Mouse (Mus musculus) CH12.LX (cell line): ENCODE measurements around the gene Nudt15. TPM values are rescaled to one million over a fixed set of nuclear protein-coding genes. Genes with fewer than 3 reads are reported as not detected.

Experiments
- DNase-seq: peaks from one replicate; pipeline ENCODE4 v3.0.0-alpha.2; 2013; ENCODE audit errors: extremely low read depth
- H3K27ac ChIP-seq: 2 replicates; pipeline ENCODE4 v1.5.1; 2012; ENCODE audit warnings: low read depth, mild to moderate bottlenecking, control low read depth, moderate library complexity; ENCODE audit not compliant: insufficient read depth
- H3K27me3 ChIP-seq: replicated peaks from 2 replicates; pipeline ENCODE3; 2012; ENCODE audit warnings: inconsistent platforms
- H3K36me3 ChIP-seq, 2 experiments: replicated peaks in 1 of 2; 2 replicates each; pipeline versions ENCODE3 to v1.6.1; 2012; ENCODE audit warnings: inconsistent platforms in 1 of 2, low read length in 1 of 2, mild to moderate bottlenecking in 1 of 2, mixed read lengths in 1 of 2, moderate library complexity in 1 of 2; ENCODE audit not compliant: control insufficient read depth in 1 of 2, insufficient read depth in 1 of 2
- H3K4me1 ChIP-seq, 2 experiments: 2 replicates each; pipeline ENCODE4 v1.6.1; 2012; ENCODE audit warnings: inconsistent platforms in 1 of 2, moderate library complexity in 1 of 2; ENCODE audit not compliant: insufficient read depth in 2 of 2, control insufficient read depth in 1 of 2
- H3K4me2 ChIP-seq: 2 replicates; pipeline ENCODE4 v1.6.1; 2012; ENCODE audit warnings: low read depth, mild to moderate bottlenecking, control low read depth; ENCODE audit not compliant: poor library complexity, insufficient read depth, severe bottlenecking
- H3K4me3 ChIP-seq, 3 experiments: fragments of 150-350 bp in 1 of 3; sonication (generic) in 1 of 3; replicated peaks in 1 of 3; 2 replicates each; pipeline versions ENCODE3 to v1.5.1; 2011 to 2012; ENCODE audit warnings: low read depth in 2 of 3, low read length in 2 of 3, mild to moderate bottlenecking in 2 of 3, moderate library complexity in 2 of 3, control low read depth in 1 of 3, improper control_type of control experiment in 1 of 3, inconsistent platforms in 1 of 3, mixed read lengths in 1 of 3; ENCODE audit not compliant: poor library complexity in 1 of 3
- H3K79me2 ChIP-seq: replicated peaks from 2 replicates; pipeline ENCODE4 v1.6.1; 2012; ENCODE audit warnings: mild to moderate bottlenecking, moderate library complexity; ENCODE audit not compliant: control insufficient read depth, poor library complexity, insufficient read depth, severe bottlenecking; ENCODE audit errors: extremely low read depth
- H3K9ac ChIP-seq: 2 replicates; pipeline ENCODE4 v1.6.1; 2012; ENCODE audit warnings: low read depth, mild to moderate bottlenecking, control low read depth, moderate library complexity; ENCODE audit not compliant: insufficient read depth
- H3K9me3 ChIP-seq: replicated peaks from 2 replicates; pipeline ENCODE3; 2012; ENCODE audit warnings: low read length, inconsistent platforms, mixed read lengths
- BHLHE40 ChIP-seq: IDR thresholded peaks from 2 replicates; pipeline ENCODE4 v1.6.1; 2011; ENCODE audit warnings: mild to moderate bottlenecking, low read depth, low read length, improper control_type of control experiment
- CHD1 ChIP-seq: IDR thresholded peaks from 2 replicates; pipeline ENCODE4 v1.6.1; 2012; ENCODE audit warnings: low read depth, low read length, improper control_type of control experiment, inconsistent platforms
- E2F4 ChIP-seq: IDR thresholded peaks from 2 replicates; pipeline ENCODE4 v1.6.1; 2011; ENCODE audit warnings: low read depth, low read length, improper control_type of control experiment; ENCODE audit not compliant: insufficient replicate concordance
- ELF1 ChIP-seq: IDR thresholded peaks from 2 replicates; pipeline ENCODE4 v1.6.1; 2014; ENCODE audit warnings: low read depth, mild to moderate bottlenecking, inconsistent platforms, low read length, improper control_type of control experiment
- EP300 ChIP-seq: IDR thresholded peaks from 2 replicates; pipeline ENCODE4 v1.6.1; 2011; ENCODE audit warnings: low read length, improper control_type of control experiment
- GABPA ChIP-seq: IDR thresholded peaks from 2 replicates; pipeline ENCODE4 v1.6.1; 2012; ENCODE audit warnings: low read depth, low read length, improper control_type of control experiment, inconsistent platforms; ENCODE audit not compliant: insufficient replicate concordance
- IRF4 ChIP-seq: IDR thresholded peaks from 2 replicates; pipeline ENCODE4 v1.6.1; 2014; ENCODE audit warnings: low read depth, mild to moderate bottlenecking, inconsistent platforms, low read length, improper control_type of control experiment
- JUN ChIP-seq: IDR thresholded peaks from 2 replicates; pipeline ENCODE4 v1.6.1; 2011; ENCODE audit warnings: low read depth, mild to moderate bottlenecking, low read length, improper control_type of control experiment, moderate library complexity; ENCODE audit not compliant: insufficient read depth
- MAFK ChIP-seq: IDR thresholded peaks from 2 replicates; pipeline ENCODE4 v1.6.1; 2011; ENCODE audit warnings: low read length, improper control_type of control experiment; ENCODE audit not compliant: insufficient replicate concordance
- MAX ChIP-seq: IDR thresholded peaks from 2 replicates; pipeline ENCODE4 v1.6.1; 2011; ENCODE audit warnings: low read length, improper control_type of control experiment
- MEF2A ChIP-seq: IDR thresholded peaks from 2 replicates; pipeline ENCODE4 v1.6.1; 2014; ENCODE audit warnings: low read depth, mild to moderate bottlenecking, inconsistent platforms, low read length, improper control_type of control experiment, borderline replicate concordance
- MXI1 ChIP-seq: IDR thresholded peaks from 2 replicates; pipeline ENCODE4 v1.6.1; 2011; ENCODE audit warnings: mild to moderate bottlenecking, low read depth, low read length, improper control_type of control experiment
- MYC ChIP-seq: IDR thresholded peaks from 2 replicates; pipeline ENCODE4 v1.6.1; 2011; ENCODE audit warnings: low read depth, mild to moderate bottlenecking, improper control_type of control experiment, low read length
- NRF1 ChIP-seq: IDR thresholded peaks from 2 replicates; pipeline ENCODE4 v1.6.1; 2014; ENCODE audit warnings: low read depth, mild to moderate bottlenecking, inconsistent platforms, low read length, improper control_type of control experiment, moderate library complexity
- POLR2A ChIP-seq: IDR thresholded peaks from 2 replicates; pipeline ENCODE4 v1.6.1; 2011; ENCODE audit warnings: low read depth, mild to moderate bottlenecking, improper control_type of control experiment, low read length
- POLR2AphosphoS2 ChIP-seq: IDR thresholded peaks from 2 replicates; pipeline ENCODE4 v1.6.1; 2011; ENCODE audit warnings: low read depth, low read length, improper control_type of control experiment
- RAD21 ChIP-seq: IDR thresholded peaks from 2 replicates; pipeline ENCODE4 v1.6.1; 2011; ENCODE audit warnings: low read depth, mild to moderate bottlenecking, low read length, improper control_type of control experiment, moderate library complexity
- SIN3A ChIP-seq: IDR thresholded peaks from 2 replicates; pipeline ENCODE4 v1.6.1; 2012; ENCODE audit warnings: low read length, improper control_type of control experiment, inconsistent platforms
- USF1 ChIP-seq: IDR thresholded peaks from 2 replicates; pipeline ENCODE4 v1.6.1; 2014; ENCODE audit warnings: low read depth, mild to moderate bottlenecking, inconsistent platforms, low read length, improper control_type of control experiment
- USF2 ChIP-seq: conservative IDR thresholded peaks from 2 replicates; pipeline ENCODE4 v1.6.1; 2011; ENCODE audit warnings: low read depth, low read length, improper control_type of control experiment
- ZC3H11A ChIP-seq: IDR thresholded peaks from 2 replicates; pipeline ENCODE4 v1.6.1; 2012; ENCODE audit warnings: low read depth, mild to moderate bottlenecking, inconsistent platforms, low read length, improper control_type of control experiment
- ZKSCAN1 ChIP-seq: IDR thresholded peaks from 2 replicates; pipeline ENCODE4 v1.6.1; 2012; ENCODE audit warnings: low read depth, inconsistent platforms, low read length, improper control_type of control experiment, borderline replicate concordance
- dilution Hi-C: fragments of 300-500 bp; cut with MboI; formaldehyde crosslinking; loops from 2 replicates; pipeline ENCODE4 v1.14.3; 2020; ENCODE audit warnings: low sequenced_read_pairs; ENCODE audit not compliant: extremely low pct_unique_long_range_greater_than_20kb, extremely low pct_ligation_motif_present
- in situ Hi-C: fragments of 300-500 bp; cut with MboI; formaldehyde crosslinking; loops from 3 replicates; pipeline ENCODE4 v1.14.3; 2019; ENCODE audit warnings: low sequenced_read_pairs, low pct_ligation_motif_present, low pct_unique_long_range_greater_than_20kb, mixed read lengths
- polyA plus RNA-seq: library from polyadenylated mRNA; unstranded; fragments of >175 nt; gene quantifications from 2 replicates; pipeline ENCODE4 v1.2.1, GENCODE M21; 2012; ENCODE audit warnings: low read depth; ENCODE audit not compliant: insufficient read length
- total RNA-seq, 2 experiments: library from RNA; depleted of rRNA; stranded (reverse); fragments of 300-350 nt in 1 of 2; fragments of >200 nt in 1 of 2; gene quantifications; 2 replicates each; pipeline ENCODE4 v1.2.3; 2012 to 2014

The Nudt15 gene
- total and polyA plus RNA-seq, 3 experiments, result 2.5 to 9.0 (median 6.8) TPM

DNA sequence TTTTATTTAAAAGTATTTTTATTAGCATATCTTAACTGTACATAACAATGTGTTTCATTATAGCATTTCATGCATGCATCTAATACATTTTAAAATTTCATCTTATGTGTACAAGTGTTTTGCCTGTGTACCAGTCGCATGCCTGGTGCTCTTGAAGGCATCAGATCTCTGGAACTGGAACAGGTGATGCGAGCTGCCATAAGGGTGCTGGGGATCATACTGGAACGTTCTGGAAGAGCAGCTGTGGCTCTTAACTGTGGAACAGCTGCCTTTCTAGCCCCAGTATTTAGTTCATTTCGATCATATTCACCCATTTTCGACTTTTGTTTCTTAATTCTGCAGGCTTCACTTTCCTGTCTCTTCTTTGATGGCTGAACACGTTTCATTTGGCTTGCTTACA, 3.1 kb upstream of the Nudt15 start:
- Histone ChIP-seq H3K9me3 (no peaks in the 10 kb centered on the region), H3K4me1 (peaks cover 0 to 20% of the 10 kb centered on the region in 2 experiments; a peak in 2 of 4 replicates), H3K27ac (no peak overlapping the region), H3K27me3 (no peaks in the 10 kb centered on the region), H3K9ac (no peak overlapping the region), H3K36me3 (peaks cover 3 to 12% of the 10 kb centered on the region in 2 experiments), H3K79me2 (no peaks in the 10 kb centered on the region), H3K4me3 (no peak overlapping the region), H3K4me2 (no peak overlapping the region)
- in situ Hi-C loops, result no loop called here
- dilution Hi-C loops, result no loop called here
- TF ChIP-seq USF2 (no peak), JUN (no peak), POLR2AphosphoS2 (no peak), BHLHE40 (no peak), MXI1 (no peak), MAFK (no peak), SIN3A (no peak), MAX (no peak), ELF1 (no peak), POLR2A (no peak), MEF2A (no peak), ZKSCAN1 (no peak), NRF1 (no peak), RAD21 (no peak), ZC3H11A (no peak)
- DNase-seq, result no peak

DNA sequence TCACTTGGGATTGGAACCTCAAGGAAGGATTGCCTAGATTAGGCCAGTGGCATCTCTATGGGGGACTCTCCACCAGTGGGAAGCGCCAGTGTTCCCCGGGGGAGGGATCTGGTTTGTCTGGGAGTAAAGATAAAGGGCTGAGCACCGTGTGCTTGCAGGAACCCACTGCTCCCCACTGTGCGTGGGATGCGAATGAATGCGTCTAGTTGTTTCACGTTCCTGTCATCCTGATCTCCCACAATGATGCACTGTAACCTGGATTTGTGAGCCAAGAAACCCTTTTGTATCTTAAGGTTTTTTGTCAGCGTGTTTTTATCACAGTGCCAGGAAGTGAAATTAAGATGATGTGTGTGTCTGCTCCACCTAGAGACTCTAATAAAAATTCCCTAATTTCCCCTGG, 2.7 kb upstream of the Nudt15 start:
- no peak overlapping the region for H3K27ac ChIP-seq
- in situ Hi-C loops (no loop called here), dilution Hi-C loops (no loop called here)
- no peak overlapping the region for H3K4me2 ChIP-seq
- no peaks in the 10 kb centered on the region for H3K27me3 ChIP-seq
- H3K9me3 ChIP-seq, result no peaks in the 10 kb centered on the region
- peaks cover 0 to 8% of the 10 kb centered on the region in 2 experiments for H3K36me3 ChIP-seq
- H3K9ac ChIP-seq, result no peak overlapping the region
- H3K4me1 ChIP-seq, result peaks cover 0 to 20% of the 10 kb centered on the region in 2 experiments; a peak in 2 of 4 replicates
- H3K4me3 ChIP-seq, result no peak overlapping the region
- DNase-seq, result no peak
- TF ChIP-seq MEF2A (no peak), E2F4 (no peak), IRF4 (no peak), USF2 (no peak), CHD1 (no peak), POLR2AphosphoS2 (no peak), USF1 (no peak), MYC (no peak), MXI1 (no peak), GABPA (no peak), EP300 (no peak)
- H3K79me2 ChIP-seq, result no peaks in the 10 kb centered on the region
